Mouse (Mus musculus) T-helper 17 cell (primary cell): ENCODE results near the gene Kif22.
"Not testable (repeated sequence)": the region's sequence is repeated elsewhere in the genome, so short reads cannot be mapped to it uniquely, and the experiment has no call there.

ENCODE experiments used
- in situ Hi-C, 2 experiments: fragments of 300-600 bp; cut with MboI, MseI; formaldehyde crosslinking; loops; 1 replicate in 1 of 2; 2 replicates in 1 of 2; pipeline ENCODE4 v1.15.1; 2025; ENCODE audit warnings: high pct_unique_total_duplicates in 2 of 2

The Kif22 gene

DNA sequence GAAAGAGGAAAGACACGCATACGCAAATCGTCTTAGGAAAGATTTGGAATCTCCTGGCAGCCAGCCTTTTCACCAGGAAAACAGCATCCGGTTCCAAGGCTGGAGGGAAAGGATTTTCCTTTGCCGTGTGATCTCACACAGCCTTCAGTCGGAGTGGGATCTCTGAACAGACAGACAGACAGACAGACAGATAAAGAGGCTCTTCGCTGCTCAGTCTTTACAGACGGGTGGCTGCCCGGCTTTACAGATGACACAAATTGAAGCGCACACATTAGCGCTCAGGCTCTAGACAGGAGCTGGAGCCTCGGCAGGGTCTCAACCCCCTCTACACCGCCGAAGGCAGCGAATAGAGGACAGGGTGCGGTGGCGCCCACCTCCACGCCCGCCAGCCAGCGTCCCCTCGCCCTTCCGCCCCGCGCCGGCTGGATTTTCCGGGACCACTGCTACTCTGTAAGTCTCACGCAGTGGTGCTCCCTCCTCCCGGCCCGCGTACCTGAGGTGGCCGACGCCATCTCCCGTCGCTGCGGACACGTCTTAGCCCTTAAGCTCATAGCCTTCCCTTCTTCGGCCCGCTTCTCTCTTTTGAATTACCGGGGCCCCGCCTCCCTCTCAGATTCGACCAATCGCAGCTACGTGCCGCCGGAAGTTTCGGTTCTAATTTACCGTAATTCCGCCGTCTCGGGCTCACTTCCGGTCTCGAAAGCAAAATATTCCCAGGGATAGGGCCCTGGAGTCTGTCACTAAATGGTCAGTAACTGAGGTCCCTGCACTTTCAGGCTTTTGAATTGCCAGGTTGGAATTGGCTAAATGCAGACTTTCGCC lies at the start of gene Kif22:
TSS of gene Kif22 (minus strand) at position 621 of the 822 bp plus-strand sequence.
- in situ Hi-C loops: no loop called here

DNA sequence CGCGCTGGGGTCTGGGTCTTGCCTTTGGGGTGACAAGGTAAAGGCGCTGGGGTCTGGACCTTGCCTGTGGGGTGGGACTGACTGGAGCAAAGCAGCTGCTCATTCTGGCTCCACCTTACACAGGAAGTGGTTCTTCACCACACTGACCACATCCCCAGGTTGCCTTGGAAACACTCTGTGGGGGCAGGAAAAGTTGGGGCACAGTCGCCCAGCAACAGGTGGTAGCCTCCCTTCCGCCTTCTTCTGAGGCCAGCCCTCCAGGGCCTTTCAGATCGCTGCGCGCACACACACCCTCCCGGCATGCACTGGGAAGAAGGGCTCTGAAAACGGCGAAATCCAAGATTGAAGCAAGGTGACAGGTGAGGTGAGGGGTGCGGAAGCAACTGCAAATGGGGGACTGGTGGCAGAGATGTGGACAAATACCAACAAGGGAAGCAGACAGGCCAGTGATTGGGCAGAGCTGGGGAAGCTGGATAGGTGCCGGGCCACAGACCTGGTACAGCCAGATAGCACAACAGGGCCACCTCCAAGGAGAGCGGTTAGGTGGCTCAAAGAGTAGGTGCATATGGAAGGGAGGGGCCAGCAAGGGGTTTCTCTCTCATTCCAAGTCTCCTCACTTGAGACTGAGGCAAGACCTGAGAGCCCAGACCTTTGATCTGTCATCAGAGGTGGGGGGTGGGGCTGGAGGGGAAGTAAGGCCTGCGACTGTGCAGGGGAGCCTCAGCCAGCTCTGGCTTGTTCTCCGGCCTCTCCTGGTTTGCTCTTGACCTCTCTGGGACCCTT lies 49.0 kb upstream of the Kif22 start, which contains the start of gene AI467606:
TSS of gene AI467606 (plus strand) at position 246 of the 783 bp plus-strand sequence.
- in situ Hi-C loops: loop anchor here in 1 of 2 experiments (5.0 kb wide), 1 partner anchor 69 kb away; the partner anchor contains the start of genes Gm42742 and Prrt2

DNA sequence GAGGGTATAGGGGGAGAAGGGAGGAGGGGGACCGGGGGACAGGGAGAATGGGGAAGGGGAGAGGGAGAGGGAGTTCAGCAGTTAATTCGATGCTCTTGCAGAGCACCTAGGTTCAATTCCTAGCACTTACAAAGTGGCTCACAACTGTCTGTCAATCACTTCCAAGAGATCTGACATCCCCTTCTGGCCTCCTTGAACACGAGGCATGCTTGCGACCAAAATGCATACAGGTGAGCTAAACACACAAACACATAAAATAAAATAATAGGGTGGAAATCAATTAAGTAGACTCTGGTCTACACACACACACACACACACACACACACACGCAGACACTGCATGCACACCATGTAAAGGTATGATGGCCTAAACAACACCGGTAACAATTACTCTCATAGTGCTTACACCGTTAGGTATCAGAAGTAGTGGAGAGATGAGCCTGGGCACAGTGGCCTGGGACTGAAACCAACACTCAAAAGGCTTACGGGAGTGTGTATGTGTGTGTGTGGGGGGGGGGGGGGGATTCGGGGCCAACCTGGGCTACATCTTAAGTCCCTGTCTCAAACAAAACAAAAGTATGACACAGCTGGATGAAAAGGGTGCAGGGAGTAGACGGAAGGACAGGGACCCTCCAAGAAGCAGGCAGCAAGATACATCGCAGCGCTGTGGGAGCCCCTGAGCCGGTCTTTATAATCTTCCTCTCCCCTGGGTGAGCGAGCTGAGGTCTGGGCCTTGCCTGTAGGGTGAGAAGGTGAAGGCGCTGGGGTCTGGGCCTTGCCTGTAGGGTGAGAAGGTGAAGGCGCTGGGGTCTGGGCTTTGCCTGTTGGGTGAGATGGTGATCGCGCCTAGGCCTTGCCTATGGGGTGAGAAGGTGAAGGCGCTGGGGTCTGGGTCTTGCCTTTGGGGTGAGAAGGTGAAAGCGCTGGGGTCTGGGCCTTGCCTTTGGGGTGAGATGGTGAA lies 48.2 kb upstream of the Kif22 start:
- in situ Hi-C loops: loop anchor here in 1 of 2 experiments (5.0 kb wide), 1 partner anchor 68 kb away; the partner anchor contains the start of genes Gm42742 and Prrt2

DNA sequence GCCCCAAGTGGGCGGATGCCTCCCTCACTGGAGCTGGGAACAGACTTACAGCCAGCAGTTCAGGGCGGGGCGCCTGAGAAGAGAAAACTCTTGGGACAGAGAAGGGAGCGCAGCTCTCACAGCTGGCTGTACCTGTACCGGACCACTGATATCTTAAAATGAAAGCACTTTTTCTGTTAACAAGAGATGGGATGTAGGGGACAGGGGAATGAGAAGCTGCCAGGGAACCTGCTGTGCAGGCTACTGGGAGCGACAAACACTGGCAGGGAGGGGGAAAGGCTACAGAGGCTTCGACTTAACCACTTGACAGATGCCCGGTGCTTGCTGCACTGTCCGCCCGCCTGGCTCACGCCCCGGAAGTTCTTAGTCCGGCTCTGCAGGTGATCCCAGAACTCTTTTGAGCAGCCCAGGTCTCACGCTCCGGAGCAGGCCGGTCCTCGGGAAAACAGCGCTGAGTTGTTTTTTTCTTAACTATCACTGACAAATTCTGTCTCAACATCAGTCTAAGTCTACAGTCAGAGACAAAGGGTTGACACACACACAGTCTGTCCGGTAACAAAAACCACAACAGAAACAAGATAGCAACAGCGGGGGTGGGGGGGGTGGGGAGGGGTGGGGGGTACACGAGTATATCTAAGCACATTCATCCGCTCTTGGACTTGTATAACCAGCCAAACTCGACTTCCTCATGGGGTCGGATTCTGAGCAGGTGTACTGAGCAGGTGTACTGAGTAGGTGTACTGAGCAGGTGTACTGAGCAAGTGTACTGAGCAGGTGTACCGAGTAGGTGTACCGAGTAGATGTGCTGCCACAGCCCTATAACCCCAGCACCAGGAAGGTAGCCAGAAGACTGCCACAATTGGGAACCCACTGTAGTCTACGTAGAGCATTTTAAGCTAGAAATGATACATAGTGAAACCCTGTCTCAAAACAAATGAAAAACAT lies 46.9 kb upstream of the Kif22 start:
- in situ Hi-C loops: no loop called here

DNA sequence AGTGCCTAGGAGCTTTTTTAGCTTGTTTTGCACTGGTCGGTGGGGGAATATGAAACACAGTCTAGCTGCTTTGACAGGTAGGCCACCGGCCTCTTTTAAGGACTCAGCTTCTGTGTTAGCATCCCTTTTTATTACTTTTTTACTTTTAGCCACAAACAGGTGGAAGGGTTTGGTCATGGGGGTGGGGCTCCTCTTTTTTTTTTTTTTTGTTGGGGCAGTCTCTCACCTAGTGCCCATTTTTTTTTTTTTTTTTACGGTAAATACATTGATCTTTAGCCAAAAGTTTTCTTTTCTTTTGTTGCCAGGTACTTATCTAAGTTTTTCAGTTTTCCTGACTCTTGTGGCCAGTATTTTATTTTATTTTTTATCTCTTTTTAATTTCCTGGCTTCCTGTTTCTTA lies 45.8 kb upstream of the Kif22 start:
- in situ Hi-C loops: no loop called here

DNA sequence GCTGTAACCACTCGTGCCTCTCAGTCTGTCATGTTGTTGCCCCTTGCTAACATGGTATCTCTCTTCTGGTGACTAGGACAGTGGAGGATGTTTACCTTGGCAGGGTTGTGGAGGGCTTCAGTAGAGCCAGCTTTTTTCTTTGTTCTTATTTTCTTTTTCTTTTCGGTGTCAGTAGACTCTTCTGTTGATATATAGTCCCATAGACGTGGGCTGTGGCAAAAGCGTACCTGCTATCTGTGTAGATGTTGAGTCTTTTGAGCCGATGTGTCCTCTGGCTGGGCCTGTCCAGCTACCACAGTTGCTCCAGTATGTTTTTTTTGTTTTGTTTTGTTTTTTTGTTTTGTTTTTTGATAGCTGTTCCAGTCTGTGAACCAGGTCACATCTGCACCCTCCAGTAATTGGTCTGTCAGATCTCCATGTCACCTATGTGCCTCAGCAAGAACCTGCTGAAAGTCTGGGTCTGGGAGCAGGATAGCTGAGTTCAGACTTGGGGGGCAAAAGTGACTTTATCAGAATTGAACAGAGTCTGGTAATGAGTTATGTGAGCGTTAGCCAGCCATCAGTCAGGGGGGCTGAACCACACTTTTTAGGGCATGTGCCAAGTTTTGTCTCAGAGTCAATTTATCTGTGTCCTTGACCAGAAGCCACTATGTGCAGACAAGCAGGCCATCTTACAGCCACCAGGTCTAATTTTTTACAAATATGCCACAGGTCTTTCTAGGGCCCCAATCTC lies 45.2 kb upstream of the Kif22 start, which contains the start of gene Zg16:
TSS of gene Zg16 (minus strand) at position 51 of the 733 bp plus-strand sequence.
- in situ Hi-C loops: not testable (repeated sequence)

DNA sequence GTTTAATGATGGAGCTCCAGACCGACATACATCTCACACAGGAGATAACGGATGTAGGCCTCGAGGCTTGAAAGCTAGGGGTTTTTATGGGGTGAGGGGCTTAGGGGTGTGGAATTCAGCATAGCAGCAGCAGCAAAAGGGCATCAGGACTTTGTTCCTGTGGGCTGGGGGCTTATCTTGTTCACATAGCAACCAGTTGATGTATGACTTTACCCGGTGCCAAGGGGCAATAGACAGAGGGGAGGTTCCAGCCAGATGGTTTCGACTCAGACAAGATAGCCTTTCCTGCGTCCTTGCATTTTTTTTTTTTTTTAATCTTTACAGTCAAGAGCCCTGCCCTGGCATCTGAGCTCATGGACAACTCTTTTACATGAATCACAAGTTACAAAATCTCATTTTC lies 43.5 kb upstream of the Kif22 start:
- in situ Hi-C loops: not testable (repeated sequence)

DNA sequence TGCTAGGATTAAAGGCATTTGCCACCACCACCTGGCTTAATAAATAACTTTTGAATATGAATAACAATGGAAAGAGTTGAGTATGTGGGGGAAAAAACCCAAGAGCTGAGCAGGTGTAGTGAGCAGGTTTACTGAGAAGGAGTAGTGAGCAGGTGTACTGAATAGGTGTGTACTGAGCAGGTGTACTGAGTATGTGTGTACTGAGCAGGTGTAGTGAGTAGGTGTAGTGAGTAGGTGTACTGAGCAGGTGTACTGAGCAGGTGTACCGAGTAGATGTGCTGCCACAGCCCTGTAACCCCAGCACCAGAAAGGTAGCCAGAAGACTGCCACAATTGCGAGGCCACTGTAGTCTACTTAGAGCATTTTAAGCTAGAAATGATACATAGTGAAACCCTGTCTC lies 42.5 kb upstream of the Kif22 start:
- in situ Hi-C loops: no loop called here

DNA sequence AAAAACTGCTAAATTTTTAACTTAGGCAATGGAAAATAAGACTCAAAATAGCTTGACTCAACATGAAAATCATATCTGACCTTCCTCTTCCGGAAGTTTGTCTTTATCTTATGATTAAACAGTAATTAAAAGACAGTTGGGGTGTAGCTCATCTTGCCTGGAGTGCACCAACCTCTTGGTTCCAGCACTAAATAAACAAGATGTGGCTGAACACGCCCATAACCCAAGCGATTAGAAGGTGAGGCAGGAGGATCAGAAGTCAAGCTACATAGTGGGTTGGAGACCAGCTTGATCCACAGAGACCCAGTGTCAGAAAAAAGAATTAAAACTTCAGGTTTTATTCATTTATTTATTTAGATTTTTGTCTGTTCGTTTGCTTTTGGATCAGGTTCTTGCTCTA lies 41.4 kb upstream of the Kif22 start:
- in situ Hi-C loops: no loop called here

DNA sequence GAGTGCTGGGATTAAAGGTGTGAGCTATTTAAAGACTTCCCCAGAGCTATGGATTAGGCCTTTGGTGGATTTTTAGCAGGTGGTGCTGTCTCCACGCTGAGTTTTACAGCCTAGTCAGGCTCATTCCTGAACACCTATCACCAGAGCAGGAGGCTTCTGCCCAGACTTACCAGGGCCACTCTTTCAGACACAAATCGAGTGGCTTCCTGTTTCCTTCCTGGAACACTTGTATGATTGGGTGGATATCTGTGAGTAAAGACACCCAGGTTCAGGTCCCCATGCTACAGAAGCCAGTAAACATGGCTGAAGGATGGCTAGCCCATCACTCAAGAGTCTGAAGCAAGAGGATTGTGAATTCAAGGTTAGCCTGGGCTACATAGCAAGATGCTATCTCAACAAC lies 40.7 kb upstream of the Kif22 start:
- in situ Hi-C loops: no loop called here

DNA sequence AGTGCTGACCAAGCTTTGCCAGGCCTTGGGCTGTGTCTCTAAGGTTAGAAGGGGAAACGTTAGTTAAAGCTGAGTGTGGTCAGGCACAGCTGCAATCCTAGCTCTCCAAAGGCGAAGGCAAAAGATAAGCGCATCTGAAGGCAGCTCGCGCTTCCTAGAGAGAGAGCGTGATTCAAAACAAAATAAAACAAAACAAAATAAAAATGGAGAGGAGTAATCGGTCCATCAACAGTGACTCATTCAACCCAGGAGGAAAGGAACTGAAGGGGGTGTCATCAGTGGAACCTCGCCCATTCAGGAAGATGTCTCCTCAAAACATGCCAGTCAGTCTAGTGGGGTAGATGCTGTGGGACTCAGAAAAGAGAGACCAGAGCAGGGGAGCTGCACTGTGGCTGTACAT lies 40.0 kb upstream of the Kif22 start:
- in situ Hi-C loops: no loop called here

DNA sequence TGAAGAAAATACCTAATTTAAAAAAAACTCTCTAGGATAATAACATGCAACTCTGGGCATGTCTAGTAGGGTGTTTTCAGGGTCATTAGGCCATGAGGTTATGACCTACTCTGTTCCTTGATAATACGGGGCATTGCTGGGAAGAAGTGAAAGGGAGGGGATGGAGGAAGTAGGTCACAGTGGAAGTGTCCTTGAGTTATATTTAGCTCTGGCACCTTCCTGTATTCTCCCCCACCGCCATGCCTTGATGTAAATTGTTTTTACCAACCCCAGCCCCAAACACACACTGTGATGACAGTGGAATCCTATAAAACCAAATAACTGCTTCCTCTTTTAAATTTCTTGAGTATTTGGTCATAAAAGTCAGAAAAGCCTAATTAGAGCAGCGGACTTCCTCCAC lies 37.8 kb upstream of the Kif22 start:
- in situ Hi-C loops: no loop called here

DNA sequence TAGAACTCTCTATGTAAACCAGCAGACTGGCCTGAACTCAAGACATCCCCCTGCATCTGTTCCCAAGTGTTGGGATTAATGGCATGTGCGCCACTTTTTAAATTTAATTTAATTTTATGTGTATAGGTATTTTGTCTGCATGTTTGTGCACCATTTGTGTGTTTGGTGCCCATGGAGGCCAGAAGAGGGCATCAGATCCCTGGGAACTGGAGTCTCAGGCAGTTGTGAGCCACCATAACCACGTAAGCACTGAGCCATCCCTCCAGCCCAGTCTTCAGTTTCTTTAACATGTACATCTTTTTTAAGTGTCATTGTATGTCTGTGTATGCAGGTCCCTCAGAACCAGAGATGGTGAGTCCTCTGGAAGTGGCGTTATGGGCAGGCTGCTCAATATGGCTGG lies 35.4 kb upstream of the Kif22 start:
- in situ Hi-C loops: no loop called here

DNA sequence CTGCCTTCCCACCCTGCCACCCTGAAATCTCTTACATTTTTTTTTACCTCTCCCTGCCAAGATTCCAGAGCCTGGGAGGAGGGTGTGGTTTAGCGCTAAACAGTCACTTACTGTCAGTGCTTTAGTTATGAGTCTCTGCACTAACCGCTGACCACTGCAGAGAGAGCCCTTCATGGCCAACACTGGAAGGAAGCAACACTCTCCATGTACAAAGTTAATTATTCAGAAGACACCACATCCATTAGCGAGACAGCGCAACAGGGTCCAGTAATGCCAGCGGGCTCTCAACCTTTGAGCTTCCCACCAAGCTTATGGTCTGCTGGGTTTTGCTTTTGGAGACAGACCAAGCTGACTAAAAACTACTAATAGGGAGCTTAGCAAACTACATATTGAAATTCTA lies 33.9 kb upstream of the Kif22 start:
- in situ Hi-C loops: no loop called here

DNA sequence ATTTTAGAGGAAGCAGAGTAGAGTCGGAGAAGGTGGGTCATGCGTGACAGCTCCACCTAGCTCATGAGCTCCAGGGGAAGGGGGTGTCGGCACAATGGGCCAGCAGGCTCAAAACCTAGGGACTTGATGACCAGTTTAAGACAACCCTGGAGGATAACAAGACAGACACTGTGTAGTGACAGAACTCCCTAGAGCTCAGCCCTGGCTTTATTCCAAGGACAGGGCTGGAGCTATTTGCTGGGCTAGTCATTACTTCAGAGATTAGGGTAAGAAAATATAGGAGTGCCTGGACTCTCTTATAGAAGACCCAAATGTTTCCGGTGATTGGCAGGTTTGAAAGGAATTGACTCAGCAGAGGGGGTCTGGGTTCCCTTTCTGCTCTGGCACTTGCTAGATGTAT lies 30.9 kb upstream of the Kif22 start:
- in situ Hi-C loops: no loop called here

DNA sequence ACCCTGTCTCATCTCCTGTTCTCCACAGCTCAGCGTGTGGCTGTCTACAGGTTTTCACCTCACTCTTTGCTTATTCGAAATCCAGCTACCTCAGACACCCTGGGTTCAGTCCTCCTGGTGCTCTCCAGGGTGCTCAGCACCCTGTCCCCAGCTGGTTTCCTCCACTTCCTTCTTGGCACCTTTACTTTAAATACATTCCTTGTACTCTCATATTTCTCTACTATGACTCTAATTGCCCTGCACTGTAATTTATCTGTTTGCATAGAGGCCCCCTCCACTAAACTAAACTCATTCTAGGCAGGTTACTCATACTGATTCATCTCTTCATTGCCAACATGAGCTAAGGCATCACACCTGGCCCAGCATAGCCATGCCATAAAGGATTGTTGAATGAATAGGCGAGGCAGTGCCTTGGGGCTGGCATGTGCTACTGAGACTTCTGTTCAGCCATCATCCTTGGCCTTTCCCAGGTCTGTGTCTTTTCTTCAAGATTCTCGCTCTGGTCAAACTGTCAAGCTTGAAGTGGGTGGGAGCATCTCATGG lies 28.7 kb upstream of the Kif22 start:
- in situ Hi-C loops: no loop called here

DNA sequence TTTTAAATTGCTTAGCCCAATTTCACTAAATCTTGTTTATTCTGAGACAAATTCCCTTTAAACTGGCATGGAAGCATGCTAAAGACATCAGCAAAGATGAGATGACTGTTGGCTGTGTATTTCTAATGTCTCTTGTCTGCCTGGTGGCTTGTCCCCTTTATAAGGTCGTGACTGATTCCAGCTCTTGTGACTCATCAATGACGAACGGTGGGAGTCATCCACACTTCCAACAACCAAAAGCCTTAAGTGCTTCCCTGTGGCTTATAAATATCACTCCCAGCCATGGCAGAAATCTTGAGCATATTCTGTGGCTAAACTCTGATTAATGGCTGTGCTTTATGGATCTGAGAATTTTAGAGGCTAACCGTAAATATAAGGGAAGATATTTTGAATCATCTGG lies 24.0 kb upstream of the Kif22 start:
- in situ Hi-C loops: loop anchor here in 1 of 2 experiments (5.0 kb wide), 2 partner anchors 34 to 41 kb away; no protein-coding TSS in a partner anchor

DNA sequence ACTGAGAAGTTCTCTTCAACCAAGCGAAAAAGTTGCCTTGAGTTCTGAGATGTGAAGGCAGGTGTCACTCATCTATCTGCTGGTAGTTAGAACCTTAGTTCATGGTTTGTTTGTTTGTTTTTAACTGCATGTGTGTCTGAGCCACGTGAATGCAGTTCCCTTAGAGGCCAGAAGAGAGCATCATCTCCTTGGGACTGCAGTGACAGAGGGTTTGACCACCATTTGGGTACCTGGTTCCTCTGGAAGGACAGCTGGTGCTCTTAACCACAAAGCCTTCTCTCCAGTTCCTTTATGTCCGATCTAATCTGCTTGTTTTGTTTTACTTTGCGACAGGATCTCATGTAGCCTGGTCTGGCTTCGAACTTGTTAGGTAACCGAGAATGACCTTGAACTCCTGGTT lies 23.3 kb upstream of the Kif22 start:
- in situ Hi-C loops: loop anchor here in 1 of 2 experiments (5.0 kb wide), 2 partner anchors 33 to 42 kb away; no protein-coding TSS in a partner anchor

DNA sequence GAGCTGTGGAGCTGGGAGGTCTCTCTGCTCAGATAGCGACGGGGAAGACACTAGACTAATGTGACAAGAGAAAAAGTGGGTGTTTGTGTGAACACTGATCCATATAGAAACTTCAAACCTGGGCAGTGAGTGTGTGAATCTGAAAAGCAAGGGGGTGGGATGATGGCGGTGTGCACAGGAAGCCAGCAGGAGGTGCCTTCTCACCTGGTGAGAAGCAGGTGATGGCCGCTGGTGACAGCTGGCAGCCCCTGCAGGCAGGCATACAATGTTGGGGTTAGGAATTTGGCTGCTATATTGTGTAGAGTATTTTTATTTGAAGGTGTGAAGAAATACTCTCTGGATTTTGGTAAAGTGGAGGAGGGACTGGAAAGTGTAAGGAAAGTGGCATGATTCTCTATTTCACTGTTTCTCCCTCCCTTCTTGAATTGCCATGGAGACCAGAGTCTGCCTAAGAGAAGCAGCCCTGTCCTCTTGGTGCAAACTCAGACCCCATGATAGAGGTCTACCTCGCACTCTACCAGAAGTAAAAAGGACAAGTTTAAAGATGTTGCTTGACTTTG lies 12.8 kb upstream of the Kif22 start:
- in situ Hi-C loops: loop anchor here in 1 of 2 experiments (5.0 kb wide), 1 partner anchor 103 kb away; the partner anchor contains the start of gene Sez6l2
